Mouse (Mus musculus) heart, embryonic 11.5 days (tissue): ENCODE results near the gene Cers5. TPM values are rescaled to one million over a fixed set of nuclear protein-coding genes. Genes with fewer than 3 reads are reported as not detected.
A peak's percentile ranks its signal among the peaks of the same experiment; 100 is the strongest.

Experiments used
- ATAC-seq: fragments of 200-750 bp; cut with Nextera tagmentation; replicated peaks from 2 replicates; pipeline ENCODE4 v1.8.0; 2017; ENCODE audit warnings: moderate library complexity; ENCODE audit not compliant: insufficient number of reproducible peaks, low FRiP score, low TSS enrichment
- H3K27ac ChIP-seq: fragments of 300-500 bp; sonication (generic); 2 replicates; pipeline ENCODE4 v1.5.1; 2014; ENCODE audit warnings: mild to moderate bottlenecking, low read depth, low read length
- H3K27me3 ChIP-seq: fragments of 300-500 bp; sonication (generic); 2 replicates; pipeline ENCODE4 v1.6.1; 2014; ENCODE audit warnings: mild to moderate bottlenecking, low read length, mixed read lengths; ENCODE audit not compliant: control insufficient read depth, insufficient read depth
- H3K36me3 ChIP-seq: fragments of 300-500 bp; sonication (generic); 2 replicates; pipeline ENCODE4 v1.6.1; 2014; ENCODE audit warnings: mild to moderate bottlenecking, low read length, moderate library complexity, mixed read lengths; ENCODE audit not compliant: control insufficient read depth, insufficient read depth
- H3K4me1 ChIP-seq: fragments of 300-500 bp; sonication (generic); 2 replicates; pipeline ENCODE4 v1.6.1; 2014; ENCODE audit warnings: low read length; ENCODE audit not compliant: control insufficient read depth, insufficient read depth
- H3K4me2 ChIP-seq: fragments of 300-500 bp; sonication (generic); 2 replicates; pipeline ENCODE4 v1.6.1; 2014; ENCODE audit warnings: mild to moderate bottlenecking, moderate library complexity
- H3K4me3 ChIP-seq: fragments of 300-500 bp; sonication (generic); 2 replicates; pipeline ENCODE4 v1.5.1; 2014; ENCODE audit warnings: low read depth, low read length
- H3K9ac ChIP-seq: fragments of 300-500 bp; sonication (generic); 2 replicates; pipeline ENCODE4 v1.6.1; 2014; ENCODE audit warnings: mild to moderate bottlenecking, low read depth, low read length, moderate library complexity
- H3K9me3 ChIP-seq: fragments of 300-500 bp; sonication (generic); replicated peaks from 2 replicates; pipeline ENCODE4 v1.6.1; 2016; ENCODE audit warnings: low read length; ENCODE audit not compliant: control insufficient read depth
- WGBS: fragments of 180-500 bp; shearing (Covaris S2); extraction: QIAGEN DNeasy Blood & Tissue Kit; methylation state at CpG from one replicate; pipeline ENCODE4 v1.1.7; 2014; ENCODE audit not compliant: insufficient replicate concordance; 5-methylcytosine and 5-hydroxymethylcytosine counted together
- polyA plus RNA-seq: library from polyadenylated mRNA; unstranded; fragments of >200 nt; fragmentation: Nextera tagmentation; extraction: Ambion mirVana; gene quantifications from 2 replicates; pipeline ENCODE4 v1.2.1, GENCODE M21; 2014

The Cers5 gene
- polyA plus RNA-seq, 1 experiment from 2014 or later = 56.1 TPM

DNA sequence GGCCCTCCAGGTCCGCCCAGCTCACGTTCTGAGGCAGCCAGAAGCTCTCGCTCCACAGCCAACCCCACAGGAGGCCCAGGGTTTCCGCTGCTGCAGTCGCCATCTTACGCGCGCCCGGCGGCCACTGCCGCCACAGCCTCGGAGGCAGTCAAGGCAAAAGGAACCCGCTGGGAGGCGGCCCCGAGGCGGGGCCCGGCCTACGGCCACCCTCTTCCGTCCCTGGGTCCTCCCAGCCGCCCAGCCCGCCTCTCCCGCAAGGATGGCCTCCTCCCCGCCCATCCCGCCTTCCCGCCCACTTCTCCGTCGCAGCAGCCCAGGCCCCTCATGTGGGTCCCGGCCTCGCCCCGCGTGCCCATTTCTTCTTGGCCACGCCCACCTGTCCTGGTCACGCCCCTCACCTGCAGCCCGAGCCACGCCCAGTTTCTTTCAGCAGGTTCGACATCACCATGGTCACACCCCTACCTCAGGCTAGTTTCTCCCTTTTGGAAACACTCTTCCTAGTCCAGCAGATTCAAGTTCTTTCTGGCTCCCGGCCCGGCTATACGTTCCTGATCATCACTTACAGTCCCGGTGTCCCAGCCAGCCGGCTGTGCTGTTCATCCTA, 306 bp downstream of the Cers5 start:
- Histone ChIP-seq H3K36me3 (no peaks in the 10 kb centered on the region), H3K4me1 (peaks cover 10% of the 10 kb centered on the region), H3K27ac (peak overlapping the region; percentile 75), H3K4me3 (peak overlapping the region; percentile 63), H3K27me3 (no peaks in the 10 kb centered on the region), H3K9me3 (no peaks in the 10 kb centered on the region), H3K9ac (peak overlapping the region; percentile 78), H3K4me2 (peak overlapping the region; percentile 94)
- WGBS = under 1% methylated on average over 32 of the region's 41 CpGs
- ATAC-seq = peak; percentile 89

DNA sequence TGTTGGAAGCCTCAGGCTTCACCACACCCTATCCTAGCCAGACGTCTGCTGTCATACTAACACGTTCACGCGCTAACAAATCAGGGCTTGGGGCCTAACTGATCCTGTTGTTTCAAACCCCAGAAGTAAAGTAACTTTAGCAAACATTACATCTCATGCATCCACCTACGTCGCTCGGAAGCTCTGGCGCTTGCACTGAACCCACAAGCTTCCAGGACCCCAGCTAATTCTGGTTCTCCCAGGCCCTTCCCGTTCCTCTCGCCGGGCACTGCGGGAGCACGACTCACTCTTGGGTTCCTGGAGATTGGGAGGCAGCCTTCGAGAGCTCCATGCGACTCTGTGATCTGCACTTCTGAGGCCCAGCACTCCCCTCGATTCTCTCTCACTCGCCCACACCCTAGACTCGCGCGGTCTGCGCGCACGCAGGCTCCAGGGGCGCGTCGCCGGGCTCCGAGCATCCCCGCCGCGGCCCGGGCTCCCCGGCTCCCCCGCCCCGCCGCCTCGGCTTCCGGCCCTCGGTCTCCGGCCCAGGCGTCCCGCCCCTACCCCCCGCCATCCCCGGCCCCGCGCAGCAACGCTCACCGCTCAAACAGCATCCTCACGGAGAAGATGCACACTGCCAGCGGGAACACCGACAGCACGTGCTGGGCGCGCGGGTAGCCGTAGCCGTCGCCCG, 946 bp downstream of the Cers5 start:
- under 1% methylated on average over 55 of the region's 59 CpGs for WGBS
- peak; percentile 70 for ATAC-seq

DNA sequence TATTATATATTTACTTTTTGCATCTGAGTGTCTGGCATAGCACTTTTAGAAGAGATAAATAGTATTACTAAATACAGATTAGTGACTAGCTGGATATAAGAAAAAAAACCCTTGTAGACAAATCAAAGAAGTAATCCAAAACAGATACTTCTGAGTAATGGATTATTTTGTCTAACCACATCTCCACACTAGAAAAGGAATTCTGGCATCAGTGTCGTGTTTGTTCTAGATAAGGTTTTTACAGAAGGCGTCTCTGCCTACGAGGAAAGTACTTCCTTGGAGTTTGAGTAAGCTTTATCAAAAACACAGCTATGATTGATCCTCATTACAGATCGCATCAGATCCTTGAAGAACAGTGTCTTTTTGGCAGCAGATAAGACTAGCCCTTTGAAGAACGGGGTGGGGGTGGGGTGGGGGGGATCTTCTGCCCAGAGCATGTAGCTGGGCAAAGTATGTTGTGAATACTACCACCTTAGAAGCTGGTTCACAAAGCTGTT, 1.6 kb downstream of the Cers5 start:
- ATAC-seq = no peak
- H3K27ac ChIP-seq = peak overlapping the region; percentile 75; the same call in 1 of the 2 replicates
- 5% methylated on average over 5 of the region's 5 CpGs for WGBS

More for the DNA sequence above, 946 bp downstream of the Cers5 start:
- peaks cover 10% of the 10 kb centered on the region for H3K4me1 ChIP-seq
- peak overlapping the region; percentile 75 for H3K27ac ChIP-seq
- no peaks in the 10 kb centered on the region for H3K36me3 ChIP-seq
- H3K27me3 ChIP-seq = no peaks in the 10 kb centered on the region
- H3K4me3 ChIP-seq = peak overlapping the region; percentile 63
- H3K9ac ChIP-seq = peak overlapping the region; percentile 78
- no peaks in the 10 kb centered on the region for H3K9me3 ChIP-seq
- H3K4me2 ChIP-seq = peak overlapping the region; percentile 94

GRCm38 (mm10) chr15:99768761-99769160, 3.9 kb downstream of the Cers5 start:
- no peaks in the 10 kb centered on the region for H3K27me3 ChIP-seq
- 86% methylated on average over 1 of the region's 1 CpGs for WGBS
- no peak for ATAC-seq

More for the DNA sequence above, 1.6 kb downstream of the Cers5 start:
- Histone ChIP-seq H3K4me1 (peaks cover 10% of the 10 kb centered on the region), H3K4me3 (peak overlapping the region; percentile 63), H3K4me2 (peak overlapping the region; percentile 94), H3K27me3 (no peaks in the 10 kb centered on the region), H3K9ac (peak overlapping the region; percentile 78), H3K36me3 (no peaks in the 10 kb centered on the region), H3K9me3 (no peaks in the 10 kb centered on the region)

DNA sequence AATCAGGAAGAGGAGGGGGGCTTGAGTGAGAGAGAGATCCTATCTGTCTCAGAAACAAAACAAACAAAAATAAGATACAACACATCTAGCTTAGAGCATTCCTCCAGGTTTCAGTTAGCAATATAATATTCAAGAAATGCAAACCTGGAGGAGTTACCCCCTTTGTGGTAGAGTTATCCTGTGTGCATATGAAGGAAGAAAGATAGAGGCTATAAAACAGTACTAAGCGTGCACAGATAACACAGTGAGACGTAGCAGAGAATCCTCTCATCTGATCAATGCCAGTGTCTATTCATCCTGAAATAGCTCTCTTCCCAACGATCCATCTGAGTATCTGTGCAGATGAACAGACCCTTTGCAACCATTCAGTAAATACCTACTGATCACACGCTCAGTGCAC, 5.2 kb downstream of the Cers5 start:
- no peak for ATAC-seq
- 0 out of 2 replicates have a peak, but pooled peaks cover 2% of the 10 kb centered on the region for H3K36me3 ChIP-seq
- 77% methylated on average over 4 of the region's 4 CpGs for WGBS
- no peak overlapping the region for H3K27ac ChIP-seq
- no peaks in the 10 kb centered on the region for H3K27me3 ChIP-seq
- H3K4me1 ChIP-seq = peaks cover 10% of the 10 kb centered on the region
- H3K9me3 ChIP-seq = no peaks in the 10 kb centered on the region
- H3K4me2 ChIP-seq = no peak overlapping the region
- no peak overlapping the region for H3K9ac ChIP-seq
- H3K4me3 ChIP-seq = no peak overlapping the region

More at GRCm38 (mm10) chr15:99768761-99769160, 3.9 kb downstream of the Cers5 start:
- Histone ChIP-seq H3K4me2 (no peak overlapping the region), H3K9ac (no peak overlapping the region), H3K9me3 (no peaks in the 10 kb centered on the region), H3K36me3 (0 out of 2 replicates have a peak, but pooled peaks cover 2% of the 10 kb centered on the region), H3K27ac (no peak overlapping the region), H3K4me1 (peaks cover 10% of the 10 kb centered on the region), H3K4me3 (no peak overlapping the region)

- 66% methylated on average over 3 of the region's 3 CpGs for WGBS
- Histone ChIP-seq H3K9ac (no peak overlapping the region), H3K27ac (no peak overlapping the region), H3K27me3 (no peaks in the 10 kb centered on the region), H3K4me3 (no peak overlapping the region), H3K4me2 (no peak overlapping the region), H3K4me1 (0 out of 2 replicates have a peak, but pooled peaks cover 2% of the 10 kb centered on the region), H3K36me3 (0 out of 2 replicates have a peak, but pooled peaks cover 6% of the 10 kb centered on the region), H3K9me3 (peaks cover 4% of the 10 kb centered on the region; the same call in 1 of the 2 replicates)
- no peak for ATAC-seq
Measured at GRCm38 (mm10) chr15:99754204-99754603, 18.5 kb downstream of the Cers5 start.

DNA sequence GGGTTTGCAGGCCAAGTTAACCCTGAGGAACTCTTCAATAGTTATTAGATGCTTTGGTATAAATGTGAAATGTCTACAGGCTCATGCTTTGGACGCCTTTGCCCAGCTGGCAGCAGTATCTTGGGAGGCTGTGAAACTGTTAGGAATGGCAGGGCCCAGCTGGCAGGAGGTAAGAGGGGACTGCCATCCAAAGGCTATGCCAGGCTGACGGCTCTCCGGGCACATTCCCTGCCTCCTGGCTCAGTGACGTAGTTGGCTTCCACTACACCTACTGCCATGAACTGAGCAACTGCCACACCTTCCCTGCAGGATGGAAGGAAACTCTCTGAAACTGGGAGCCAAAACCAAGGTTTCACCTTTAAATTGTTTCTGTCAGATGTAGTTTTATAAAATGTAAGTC, 32.5 kb downstream of the Cers5 start:
- peaks cover 13% of the 10 kb centered on the region for H3K36me3 ChIP-seq
- no peak overlapping the region for H3K27ac ChIP-seq
- no peak overlapping the region for H3K9ac ChIP-seq
- no peaks in the 10 kb centered on the region for H3K4me1 ChIP-seq
- no peak for ATAC-seq
- no peaks in the 10 kb centered on the region for H3K9me3 ChIP-seq
- 92% methylated on average over 4 of the region's 4 CpGs for WGBS
- no peak overlapping the region for H3K4me3 ChIP-seq
- H3K4me2 ChIP-seq = no peak overlapping the region
- no peaks in the 10 kb centered on the region for H3K27me3 ChIP-seq

DNA sequence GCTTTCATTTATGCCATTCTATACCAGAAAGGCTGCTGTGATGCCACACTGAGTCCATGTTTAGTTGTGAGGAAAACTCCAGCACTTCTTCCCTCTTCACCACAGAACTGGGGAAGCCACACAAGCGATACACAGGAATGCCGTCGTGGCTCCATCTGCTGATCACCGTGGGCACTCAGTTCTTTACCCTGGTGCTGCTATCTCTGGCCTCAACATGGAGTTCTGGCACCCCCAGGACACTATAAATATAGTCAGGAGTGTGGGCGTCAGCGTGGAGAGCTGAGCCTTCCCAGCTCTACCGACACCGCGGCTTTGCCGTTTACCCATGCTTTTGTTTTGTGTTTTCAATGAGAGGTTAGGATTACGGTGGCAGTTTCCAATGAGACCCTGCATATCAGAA, 36.0 kb downstream of the Cers5 start:
- H3K4me1 ChIP-seq = no peaks in the 10 kb centered on the region
- H3K27me3 ChIP-seq = no peaks in the 10 kb centered on the region
- H3K9me3 ChIP-seq = no peaks in the 10 kb centered on the region
- H3K4me3 ChIP-seq = no peak overlapping the region
- no peak overlapping the region for H3K4me2 ChIP-seq
- WGBS = 85% methylated on average over 11 of the region's 11 CpGs
- no peak overlapping the region for H3K27ac ChIP-seq
- ATAC-seq = no peak
- peaks cover 16% of the 10 kb centered on the region for H3K36me3 ChIP-seq
- no peak overlapping the region for H3K9ac ChIP-seq
